Mouse (Mus musculus) E14TG2a.4 (cell line): ENCODE data around the gene Washc3.

Experiments
- CTCF ChIP-seq: conservative IDR thresholded peaks from 2 replicates; pipeline ENCODE4 v1.5.1; 2014; ENCODE audit warnings: low read length
- NANOG ChIP-seq: IDR thresholded peaks from 2 replicates; pipeline ENCODE4 v1.6.1; 2014; ENCODE audit warnings: borderline replicate concordance, low read length, mixed read lengths
- POU5F1 ChIP-seq: IDR thresholded peaks from 2 replicates; pipeline ENCODE4 v1.6.1; 2014; ENCODE audit warnings: low read length, borderline replicate concordance

DNA sequence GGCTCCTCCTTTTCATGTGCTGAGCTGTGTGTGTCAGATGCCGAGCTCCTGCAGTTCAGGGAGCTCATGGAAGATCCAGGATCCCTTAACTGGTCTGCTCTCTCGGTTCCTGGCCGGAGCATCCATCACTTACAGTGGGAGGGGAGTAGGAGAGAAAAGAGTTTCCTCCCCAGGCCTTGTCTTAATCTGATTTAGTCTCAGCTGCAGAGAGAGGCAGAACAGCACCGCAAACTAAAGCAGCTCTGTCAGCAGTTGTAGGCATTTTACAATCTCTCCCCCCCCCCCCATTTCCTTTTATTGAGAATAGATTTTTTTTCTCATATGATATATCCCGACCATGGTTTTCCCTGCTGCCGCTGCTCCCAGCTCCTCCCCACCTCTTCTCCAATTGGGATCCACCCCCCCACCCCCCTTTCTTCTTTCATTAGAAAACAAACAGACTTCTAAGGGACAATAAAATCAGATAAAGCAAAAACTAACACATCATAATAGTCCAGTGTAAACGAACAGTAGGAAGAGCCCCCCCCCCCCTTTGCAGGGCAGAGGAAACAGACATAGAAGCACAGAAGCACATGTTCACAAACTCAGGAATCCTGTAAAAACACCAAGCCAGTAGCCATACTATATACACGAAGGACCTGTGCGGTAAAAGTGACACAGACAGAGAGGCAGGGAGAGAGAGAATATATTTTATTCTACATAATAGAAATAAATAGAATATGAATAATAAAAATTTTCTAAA, 51.4 kb downstream of the Washc3 start:
- TF ChIP-seq CTCF (no peak), POU5F1 (no peak), NANOG (no peak)
